Comparison of ENCODE assay signal across 9 mouse cellular contexts in the genomic region with DNA sequence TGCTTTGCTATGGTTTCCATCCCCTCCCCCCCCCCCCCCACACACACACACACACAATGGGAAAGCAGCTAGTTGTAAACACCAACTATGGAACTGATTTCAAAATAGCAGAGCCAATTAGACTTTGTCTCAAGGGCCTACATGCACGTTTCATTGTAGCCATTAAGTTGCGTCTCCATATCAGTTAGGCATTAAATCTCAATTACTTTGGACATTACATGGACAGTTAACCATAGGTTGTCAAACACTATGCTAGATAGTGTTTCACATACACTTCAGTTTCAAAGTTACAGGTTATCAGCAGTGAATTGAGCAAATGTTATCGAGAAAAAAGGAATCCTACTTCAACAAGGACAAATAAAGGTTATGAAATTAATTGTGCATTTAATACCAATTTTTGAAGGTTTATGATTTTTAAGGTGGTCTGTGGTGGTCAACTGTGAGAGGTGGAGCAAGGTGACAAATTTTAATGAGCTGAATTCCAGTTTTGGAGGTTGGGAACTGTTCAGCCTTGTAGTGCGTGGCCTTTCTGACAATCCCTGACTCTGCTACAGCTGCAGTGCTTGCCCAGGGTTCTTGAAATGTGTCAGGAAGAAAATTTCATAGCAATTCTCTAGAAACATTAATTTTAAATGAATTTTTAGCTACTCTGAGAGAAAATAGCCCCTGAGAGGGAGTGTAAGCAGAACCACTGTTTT.
DNase-seq lines count a peak whose midpoint lies in the region; ATAC-seq and TF ChIP-seq lines count a peak whose summit lies in the region.
"Had no signal": no experiment of that assay in that cellular context is flagged by ENCODE, and none has a peak within 500 bp of the region (broad histone marks: within the 10 kb centered on the region; RNA-seq: fewer than 3 reads in every experiment).

No protein-coding gene starts in this region.

- no peak overlapping the region for H3K4me3 ChIP-seq in lung, postnatal 0 days (ENCODE audit: low read depth, low read length)
- peak overlapping the region; percentile 23 for H3K4me3 ChIP-seq in liver, embryonic 13.5 days (replicated peaks)
- no peak overlapping the region for H3K4me3 ChIP-seq in cerebellum, adult 2 months (replicated peaks; ENCODE audit: insufficient read depth, low read depth, low read length)

- no peak for TF ChIP-seq EP300 in lung, postnatal 0 days (IDR thresholded peaks at IDR 0.05)

- H3K9me3 ChIP-seq in lung, postnatal 0 days (ENCODE audit: low read length), result no peaks in the 10 kb centered on the region
- no peaks in the 10 kb centered on the region for H3K9me3 ChIP-seq in liver, embryonic 13.5 days (replicated peaks)

- DNase-seq in frontal cortex, postnatal 14 days (ENCODE audit: low spot score in 2 of 2), result no peak
- DNase-seq in lung, postnatal 0 days (ENCODE audit: low spot score), result no peak
- DNase-seq in lung, adult 18-20 months, result no peak
- no peak for DNase-seq in liver, embryonic 13.5 days
- DNase-seq in cerebellum, adult 9-11 months, result no peak
- DNase-seq in cerebellum, adult 2 months, result no peak
- DNase-seq: lung, adult 2 months had no signal

- H3K4me1 ChIP-seq in lung, postnatal 0 days (ENCODE audit: insufficient read depth, low read depth, low read length), result no peaks in the 10 kb centered on the region
- H3K4me1 ChIP-seq in liver, embryonic 13.5 days (replicated peaks), result no peaks in the 10 kb centered on the region
- no peaks in the 10 kb centered on the region for H3K4me1 ChIP-seq in cerebellum, adult 2 months (ENCODE audit: control insufficient read depth, insufficient read depth, low read length)

- peak; percentile 36; the same call in 1 of the 2 replicates for ATAC-seq in frontal cortex, adult (ENCODE audit: low TSS enrichment)
- no peak for ATAC-seq in lung, postnatal 0 days
- no peak for ATAC-seq in liver, embryonic 13.5 days (ENCODE audit: low read depth)
- ATAC-seq in monocyte, adult 5-6 weeks (replicated peaks; ENCODE audit: insufficient number of reproducible peaks, low FRiP score, low TSS enrichment, poor library complexity, severe bottlenecking), result no peak

- no peak overlapping the region for H3K27ac ChIP-seq in lung, postnatal 0 days (ENCODE audit: low read length)
- H3K27ac ChIP-seq in liver, embryonic 13.5 days, result no peak overlapping the region
- no peak overlapping the region for H3K27ac ChIP-seq in cerebellum, adult 2 months (ENCODE audit: insufficient read depth, low read length)

- no peaks in the 10 kb centered on the region for H3K36me3 ChIP-seq in lung, postnatal 0 days (ENCODE audit: insufficient read depth, low read length)
- no peaks in the 10 kb centered on the region for H3K36me3 ChIP-seq in liver, embryonic 13.5 days

- 70% methylated on average over 4 of the region's 4 CpGs for WGBS in lung, postnatal 0 days
- 74% methylated on average over 4 of the region's 4 CpGs for WGBS in liver, embryonic 13.5 days (ENCODE audit: insufficient replicate concordance)
- WGBS in cerebellum, adult 2 months, result 91% methylated on average over 4 of the region's 4 CpGs

- TF ChIP-seq POLR2A in cerebellum, adult 2 months (IDR thresholded peaks at IDR 0.05; ENCODE audit: borderline replicate concordance, insufficient read depth, low read length), result no peak

- no peaks in the 10 kb centered on the region for H3K27me3 ChIP-seq in lung, postnatal 0 days (replicated peaks; ENCODE audit: insufficient read depth, low read length)
- no peaks in the 10 kb centered on the region for H3K27me3 ChIP-seq in liver, embryonic 13.5 days
- H3K27me3 ChIP-seq in cerebellum, adult 2 months (ENCODE audit: control insufficient read depth, insufficient read depth, low read length), result no peaks in the 10 kb centered on the region

- no peak for TF ChIP-seq CTCF in lung, postnatal 0 days (IDR thresholded peaks at IDR 0.05)
- TF ChIP-seq CTCF in cerebellum, adult 2 months (IDR thresholded peaks at IDR 0.05; ENCODE audit: borderline replicate concordance, insufficient read depth, low read depth, low read length), result no peak

- H3K9ac ChIP-seq in lung, postnatal 0 days (replicated peaks; ENCODE audit: low read depth), result no peak overlapping the region
- H3K9ac ChIP-seq in liver, embryonic 13.5 days, result no peak overlapping the region

- H3K4me2 ChIP-seq in lung, postnatal 0 days (replicated peaks; ENCODE audit: low read depth, low read length), result 0 out of 2 replicates have a peak overlapping the region, but pooled peaks have one; percentile 27
- 0 out of 2 replicates have a peak overlapping the region, but pooled peaks have one; percentile 26 for H3K4me2 ChIP-seq in liver, embryonic 13.5 days
